Mouse (Mus musculus): ENCODE results near the gene Tomt. TPM values are rescaled to one million over a fixed set of nuclear protein-coding genes. Genes with fewer than 3 reads are reported as not detected.
A peak's percentile ranks its signal among the peaks of the same experiment; 100 is the strongest.

Gene Tomt
- polyA plus RNA-seq, 1 experiment from 2014 or later: 0.53 TPM

GRCm38 (mm10) chr7:101870629-101871028, 35.5 kb downstream of the Tomt start, which contains the start of gene Folr1:
Gene Folr1, minus strand, starts transcription at chr7:101870788.
- Histone ChIP-seq H3K9ac (no peak within 1 kb of the TSS), H3K27ac (peak within 1 kb of the TSS; percentile 45), H3K9me3 (replicated peaks) (no peaks in the 10 kb centered on the region), H3K4me2 (peak within 1 kb of the TSS; percentile 43), H3K36me3 (no peaks in the 10 kb centered on the region), H3K4me3 (replicated peaks) (peak within 1 kb of the TSS; percentile 23), H3K27me3 (no peaks in the 10 kb centered on the region), H3K4me1 (peaks cover 21% of the 10 kb centered on the region)
- ATAC-seq (replicated peaks; ENCODE audit: low FRiP score): peak; percentile 74
- 40% methylated on average over 2 of the region's 2 CpGs for WGBS

- H3K4me1 ChIP-seq: peaks cover 21% of the 10 kb centered on the region
- no peaks in the 10 kb centered on the region for H3K9me3 ChIP-seq (replicated peaks)
- no peaks in the 10 kb centered on the region for H3K27me3 ChIP-seq
- no peak overlapping the region for H3K9ac ChIP-seq
- H3K4me2 ChIP-seq: peak overlapping the region; percentile 43
- 70% methylated on average over 7 of the region's 7 CpGs for WGBS
- no peaks in the 10 kb centered on the region for H3K36me3 ChIP-seq
- H3K4me3 ChIP-seq (replicated peaks): 0 out of 2 replicates have a peak overlapping the region, but pooled peaks have one; percentile 7
- H3K27ac ChIP-seq: peak overlapping the region; percentile 75
- ATAC-seq (replicated peaks; ENCODE audit: low FRiP score): peak; percentile 50
Measured at GRCm38 (mm10) chr7:101869163-101869500, 37.0 kb downstream of the Tomt start.

DNA sequence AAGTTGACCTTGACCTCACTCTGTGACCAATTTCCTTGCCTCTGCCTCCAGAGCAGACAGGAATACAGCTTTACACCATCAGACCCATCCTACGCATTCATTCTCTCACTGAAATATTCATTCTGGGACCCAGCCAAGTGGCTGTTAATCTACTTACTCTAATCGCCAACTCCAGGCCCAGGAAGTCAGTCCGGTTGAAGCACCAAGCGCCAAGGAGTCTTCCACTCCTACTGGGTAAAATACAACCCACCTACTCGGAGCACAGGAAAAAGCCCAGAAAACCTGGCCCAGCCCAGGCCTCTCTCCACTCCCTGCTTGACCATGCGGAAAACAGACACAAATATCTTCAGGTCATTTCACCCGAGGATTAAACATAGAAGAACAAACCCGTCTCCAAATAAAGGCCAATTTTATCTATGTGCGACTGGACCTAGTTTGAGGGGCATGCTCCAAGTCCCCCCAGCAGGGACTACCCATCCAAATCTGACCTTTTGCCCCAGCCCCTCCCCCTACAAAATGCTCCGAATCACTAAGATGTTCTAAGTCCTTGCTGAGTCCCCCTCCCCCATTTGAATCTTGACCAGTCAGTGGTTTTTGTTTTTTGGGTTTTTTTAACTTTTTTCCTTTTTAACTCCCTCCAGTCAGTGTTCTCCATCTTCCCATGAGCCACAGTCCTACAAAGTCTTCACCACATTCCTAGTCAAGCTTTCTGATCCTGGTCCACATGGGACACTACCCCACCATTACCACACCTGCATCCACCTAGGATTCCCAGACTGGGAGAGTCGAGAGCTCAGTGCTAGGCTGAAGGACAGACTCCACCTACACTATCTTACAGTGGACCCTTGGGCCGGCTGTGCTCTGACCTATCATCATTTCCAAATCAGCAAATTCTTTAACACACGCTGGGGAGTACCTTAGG, 37.7 kb downstream of the Tomt start:
- 45% methylated on average over 13 of the region's 13 CpGs for WGBS
- Histone ChIP-seq H3K9ac (no peak overlapping the region), H3K36me3 (no peaks in the 10 kb centered on the region), H3K4me1 (peaks cover 21% of the 10 kb centered on the region), H3K4me3 (replicated peaks) (0 out of 2 replicates have a peak overlapping the region, but pooled peaks have one; percentile 7), H3K9me3 (replicated peaks) (no peaks in the 10 kb centered on the region), H3K27ac (peak overlapping the region; percentile 75), H3K4me2 (peak overlapping the region; percentile 43), H3K27me3 (no peaks in the 10 kb centered on the region)
- peak; percentile 50 for ATAC-seq (replicated peaks; ENCODE audit: low FRiP score)

GRCm38 (mm10) chr7:101867482-101867881, 38.7 kb downstream of the Tomt start:
- WGBS: 94% methylated on average over 4 of the region's 4 CpGs
- Histone ChIP-seq H3K4me2 (no peak overlapping the region), H3K27ac (no peak overlapping the region), H3K4me1 (peaks cover 21% of the 10 kb centered on the region), H3K9me3 (replicated peaks) (no peaks in the 10 kb centered on the region), H3K4me3 (replicated peaks) (no peak overlapping the region), H3K36me3 (no peaks in the 10 kb centered on the region), H3K9ac (no peak overlapping the region), H3K27me3 (no peaks in the 10 kb centered on the region)
- ATAC-seq (replicated peaks; ENCODE audit: low FRiP score): no peak

- Histone ChIP-seq H3K27me3 (no peaks in the 10 kb centered on the region), H3K9ac (no peak overlapping the region), H3K9me3 (replicated peaks) (no peaks in the 10 kb centered on the region), H3K36me3 (no peaks in the 10 kb centered on the region), H3K4me1 (peaks cover 21% of the 10 kb centered on the region), H3K4me2 (no peak overlapping the region), H3K27ac (no peak overlapping the region), H3K4me3 (replicated peaks) (no peak overlapping the region)
- ATAC-seq (replicated peaks; ENCODE audit: low FRiP score): no peak
- 84% methylated on average over 11 of the region's 11 CpGs for WGBS
Measured at GRCm38 (mm10) chr7:101866491-101867265, 39.5 kb downstream of the Tomt start.

DNA sequence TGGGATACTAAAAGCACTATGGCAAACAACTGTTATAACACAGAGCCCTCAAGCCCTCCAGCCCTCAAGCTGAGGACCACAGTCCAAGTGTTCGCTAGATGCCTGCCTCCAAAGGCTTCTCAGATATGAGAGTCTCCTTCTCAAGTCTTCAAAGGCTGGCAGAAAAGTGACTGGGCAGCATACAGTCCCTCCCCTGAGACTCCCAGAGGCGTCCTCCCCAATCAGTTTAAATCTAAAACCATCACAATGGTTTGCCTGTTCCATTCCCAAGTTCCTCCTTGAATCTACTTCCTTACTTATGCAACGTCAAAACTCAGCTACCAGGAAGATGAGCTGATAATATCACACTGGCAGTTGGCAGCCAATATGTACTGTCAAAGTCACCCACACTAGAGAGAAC, 42.7 kb downstream of the Tomt start, which contains the start of gene Anapc15:
Anapc15 (plus strand) TSS at position 301 of the 400 bp plus-strand sequence.
- WGBS: 80% methylated on average over 3 of the region's 3 CpGs
- Histone ChIP-seq H3K4me2 (no peak within 1 kb of the TSS), H3K9ac (no peak within 1 kb of the TSS), H3K4me3 (replicated peaks) (no peak within 1 kb of the TSS), H3K9me3 (replicated peaks) (no peaks in the 10 kb centered on the region), H3K36me3 (no peaks in the 10 kb centered on the region), H3K27me3 (no peaks in the 10 kb centered on the region), H3K27ac (no peak within 1 kb of the TSS), H3K4me1 (peaks cover 6% of the 10 kb centered on the region)
- ATAC-seq (replicated peaks; ENCODE audit: low FRiP score): no peak

GRCm38 (mm10) chr7:101862291-101862690, 43.9 kb downstream of the Tomt start:
- Histone ChIP-seq H3K4me1 (no peaks in the 10 kb centered on the region), H3K9ac (no peak overlapping the region), H3K27me3 (no peaks in the 10 kb centered on the region), H3K4me2 (no peak overlapping the region), H3K36me3 (no peaks in the 10 kb centered on the region), H3K27ac (no peak overlapping the region), H3K9me3 (replicated peaks) (no peaks in the 10 kb centered on the region), H3K4me3 (replicated peaks) (no peak overlapping the region)
- no peak for ATAC-seq (replicated peaks; ENCODE audit: low FRiP score)
- 75% methylated on average over 3 of the region's 3 CpGs for WGBS

DNA sequence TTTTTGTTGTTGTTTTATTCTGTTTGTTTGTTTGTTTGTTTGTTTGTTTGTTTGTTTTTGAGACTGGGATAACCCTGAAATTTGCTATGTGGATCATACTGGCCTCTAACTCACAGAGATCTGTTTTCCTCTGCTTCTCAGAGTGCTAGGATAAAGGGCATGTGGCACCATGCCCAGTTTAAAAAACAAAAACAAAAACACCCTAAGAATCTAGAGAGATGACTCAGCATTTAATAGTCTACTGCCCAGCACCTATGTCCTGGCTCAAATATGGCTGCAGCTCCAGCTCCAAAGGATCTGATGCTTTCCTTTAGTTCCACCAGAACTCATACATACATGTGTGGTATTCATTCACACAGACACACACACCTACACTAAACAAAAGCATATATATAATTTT, 45.2 kb downstream of the Tomt start:
- H3K4me1 ChIP-seq: no peaks in the 10 kb centered on the region
- H3K9ac ChIP-seq: no peak overlapping the region
- no peaks in the 10 kb centered on the region for H3K27me3 ChIP-seq
- no peak for ATAC-seq (replicated peaks; ENCODE audit: low FRiP score)
- no peak overlapping the region for H3K4me3 ChIP-seq (replicated peaks)
- H3K27ac ChIP-seq: no peak overlapping the region
- no peaks in the 10 kb centered on the region for H3K9me3 ChIP-seq (replicated peaks)
- H3K4me2 ChIP-seq: no peak overlapping the region
- no peaks in the 10 kb centered on the region for H3K36me3 ChIP-seq

DNA sequence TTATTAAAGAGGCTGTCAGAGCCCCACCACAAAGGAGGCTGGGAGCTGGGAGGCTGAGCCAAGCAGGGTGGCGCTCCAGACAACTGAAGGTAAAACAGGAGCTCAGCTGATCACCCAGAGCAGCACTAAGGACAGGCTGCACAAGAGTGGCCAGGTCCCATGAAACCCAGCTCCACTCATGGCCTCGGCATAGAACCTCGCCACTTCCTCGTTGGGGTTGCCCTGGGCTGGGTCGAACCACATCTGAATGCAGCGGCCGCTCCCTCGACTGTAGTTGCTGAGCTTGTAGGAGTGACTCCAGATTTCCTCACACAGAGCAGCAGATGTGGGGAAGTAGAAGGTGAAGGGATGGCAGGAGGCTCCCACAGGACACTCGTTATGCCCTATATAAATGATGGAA, 47.8 kb downstream of the Tomt start:
- ATAC-seq (replicated peaks; ENCODE audit: low FRiP score): no peak
- H3K4me2 ChIP-seq: no peak overlapping the region
- H3K27me3 ChIP-seq: no peaks in the 10 kb centered on the region
- no peaks in the 10 kb centered on the region for H3K4me1 ChIP-seq
- H3K9me3 ChIP-seq (replicated peaks): no peaks in the 10 kb centered on the region
- H3K36me3 ChIP-seq: no peaks in the 10 kb centered on the region
- no peak overlapping the region for H3K9ac ChIP-seq
- no peak overlapping the region for H3K27ac ChIP-seq
- no peak overlapping the region for H3K4me3 ChIP-seq (replicated peaks)
- WGBS: 77% methylated on average over 9 of the region's 9 CpGs

GRCm38 (mm10) chr7:101857094-101857493, 49.1 kb downstream of the Tomt start, which contains the start of gene Folr2:
Gene Folr2, minus strand, starts transcription at chr7:101857194.
- no peak within 1 kb of the TSS for H3K27ac ChIP-seq

GRCm38 (mm10) chr7:101853816-101854215, 52.3 kb downstream of the Tomt start:
- no peaks in the 10 kb centered on the region for H3K27me3 ChIP-seq
- no peaks in the 10 kb centered on the region for H3K36me3 ChIP-seq
- 81% methylated on average over 2 of the region's 2 CpGs for WGBS
- no peak for ATAC-seq (replicated peaks; ENCODE audit: low FRiP score)
- H3K27ac ChIP-seq: no peak overlapping the region
- 0 out of 2 replicates have a peak, but pooled peaks cover 2% of the 10 kb centered on the region for H3K4me1 ChIP-seq
- H3K4me3 ChIP-seq (replicated peaks): no peak overlapping the region
- no peaks in the 10 kb centered on the region for H3K9me3 ChIP-seq (replicated peaks)
- no peak overlapping the region for H3K4me2 ChIP-seq
- H3K9ac ChIP-seq: no peak overlapping the region

More at GRCm38 (mm10) chr7:101857094-101857493, 49.1 kb downstream of the Tomt start, which contains the start of gene Folr2:
- 86% methylated on average over 4 of the region's 4 CpGs for WGBS
- Histone ChIP-seq H3K4me3 (replicated peaks) (no peak within 1 kb of the TSS), H3K9me3 (replicated peaks) (no peaks in the 10 kb centered on the region), H3K9ac (no peak within 1 kb of the TSS), H3K36me3 (no peaks in the 10 kb centered on the region), H3K27me3 (no peaks in the 10 kb centered on the region), H3K4me2 (no peak within 1 kb of the TSS), H3K4me1 (no peaks in the 10 kb centered on the region)
- no peak for ATAC-seq (replicated peaks; ENCODE audit: low FRiP score)

- H3K9me3 ChIP-seq (replicated peaks): no peaks in the 10 kb centered on the region
- H3K27me3 ChIP-seq: no peaks in the 10 kb centered on the region
- no peaks in the 10 kb centered on the region for H3K36me3 ChIP-seq
- H3K4me3 ChIP-seq (replicated peaks): no peak overlapping the region
- H3K4me2 ChIP-seq: no peak overlapping the region
- 85% methylated on average over 6 of the region's 6 CpGs for WGBS
- ATAC-seq (replicated peaks; ENCODE audit: low FRiP score): no peak
- H3K4me1 ChIP-seq: 0 out of 2 replicates have a peak, but pooled peaks cover 2% of the 10 kb centered on the region
- H3K27ac ChIP-seq: no peak overlapping the region
- no peak overlapping the region for H3K9ac ChIP-seq
Measured at GRCm38 (mm10) chr7:101852846-101853245, 53.3 kb downstream of the Tomt start.

Data from kidney, embryonic 15.5 days (tissue).